Mouse (Mus musculus): Measurements from ENCODE around the gene Gm5795.
"Not testable (repeated sequence)": the region's sequence is repeated elsewhere in the genome, so short reads cannot be mapped to it uniquely, and the experiment has no call there.

Gm5795 gene

DNA sequence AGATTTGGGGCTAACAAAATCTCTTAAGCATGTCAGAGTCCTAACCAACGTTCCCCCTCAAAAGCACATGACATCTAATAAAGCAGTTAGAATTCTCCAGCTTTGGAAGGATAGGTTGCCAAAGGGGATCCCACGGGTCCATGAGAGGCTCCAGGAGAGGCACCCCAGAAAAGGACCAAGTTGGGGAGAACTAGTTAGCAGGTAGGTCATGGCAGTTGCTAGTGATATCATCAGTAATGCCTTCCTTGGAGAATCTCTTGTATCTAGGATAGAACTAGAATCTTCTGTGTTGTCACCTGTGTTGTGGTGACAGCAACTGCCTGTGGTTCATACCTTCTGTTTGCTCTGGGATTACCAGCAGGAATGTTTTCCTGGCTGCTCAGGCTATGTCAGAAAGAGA, at the start of gene Gm5795:
TSS of gene Gm5795 (plus strand) at position 301 of the 400 bp plus-strand sequence.
- DNase-seq (ENCODE audit: low spot score), result not testable (repeated sequence)

DNA sequence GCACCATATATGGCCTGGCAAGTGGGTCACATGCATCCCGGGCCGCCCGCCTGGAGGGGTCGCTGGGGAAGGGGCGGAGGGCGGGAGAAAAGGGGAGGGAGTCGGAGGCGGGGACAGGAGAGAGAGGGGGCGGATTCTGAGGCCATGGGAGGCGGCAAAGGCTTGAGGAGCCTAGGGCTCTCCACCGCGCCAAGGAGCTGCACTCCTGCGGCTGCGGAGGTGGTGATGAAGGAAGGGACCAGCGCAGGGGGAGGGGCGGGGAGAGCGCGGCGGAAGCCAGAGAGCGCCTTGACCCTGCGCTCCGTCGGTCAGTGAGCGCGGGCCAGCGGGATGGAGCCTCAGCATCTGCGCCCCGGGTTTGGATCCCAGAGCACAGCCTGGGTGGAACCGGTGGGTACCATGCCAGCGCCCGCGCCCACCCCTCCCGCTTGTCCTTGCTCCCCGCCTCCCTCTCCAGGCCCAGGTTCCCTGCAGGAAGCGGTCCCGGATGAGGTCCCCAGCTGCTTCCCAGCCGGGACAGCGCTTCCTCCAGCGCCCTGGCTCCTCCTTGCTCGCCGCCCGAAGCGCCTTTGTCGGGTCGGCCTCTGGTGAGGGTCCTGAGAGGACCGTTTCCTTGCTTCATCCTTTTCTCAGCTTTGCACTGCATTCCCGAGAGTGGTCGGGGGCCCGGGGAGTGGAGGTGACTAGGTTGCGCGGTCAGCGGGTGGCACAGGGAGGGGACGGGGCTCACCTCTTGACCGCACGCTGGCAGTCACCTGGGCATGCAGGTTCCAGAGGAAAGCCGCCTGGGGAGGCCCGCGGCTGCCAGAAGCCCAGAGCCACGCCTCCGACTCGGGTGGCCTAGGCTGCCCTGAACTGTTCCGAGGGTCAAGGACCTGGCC, 20.5 kb downstream of the Gm5795 start, which contains the start of gene D830030K20Rik:
TSS of gene D830030K20Rik (plus strand) at position 217 of the 881 bp plus-strand sequence.
- DNase-seq (ENCODE audit: low spot score), result peak; percentile 7

DNA sequence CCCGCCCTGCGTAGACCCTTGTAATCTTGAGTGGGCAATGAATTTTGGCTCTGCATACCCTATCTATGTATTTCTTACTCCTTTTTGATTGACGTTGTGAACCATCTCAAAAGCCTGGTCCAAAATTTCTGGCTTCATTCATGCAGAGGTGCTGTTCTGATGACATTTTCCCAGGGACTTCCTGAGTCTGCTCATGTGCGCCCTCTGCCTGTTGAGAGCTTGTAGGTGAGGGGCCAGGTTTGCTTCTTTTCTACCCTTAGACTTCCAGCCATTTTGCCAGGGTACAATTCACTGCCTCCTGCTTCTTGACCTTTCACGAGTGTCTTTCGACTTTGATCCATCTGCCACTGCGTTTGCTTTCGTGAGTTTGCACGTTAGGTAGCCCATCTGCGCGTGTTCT, 21.3 kb downstream of the Gm5795 start:
- peak; percentile 59 for DNase-seq (ENCODE audit: low spot score)

All from embryo, embryonic 10.5 days (tissue).